Mouse (Mus musculus) cerebellum, postnatal 4 days (tissue): Measurements from ENCODE around the gene Gm10295.

Source experiments
- DNase-seq, 2 experiments: peaks; one replicate each; pipeline ENCODE4 v3.0.0; 2022; ENCODE audit warnings: low spot score in 2 of 2, mixed read lengths in 1 of 2

Gm10295 gene

DNA sequence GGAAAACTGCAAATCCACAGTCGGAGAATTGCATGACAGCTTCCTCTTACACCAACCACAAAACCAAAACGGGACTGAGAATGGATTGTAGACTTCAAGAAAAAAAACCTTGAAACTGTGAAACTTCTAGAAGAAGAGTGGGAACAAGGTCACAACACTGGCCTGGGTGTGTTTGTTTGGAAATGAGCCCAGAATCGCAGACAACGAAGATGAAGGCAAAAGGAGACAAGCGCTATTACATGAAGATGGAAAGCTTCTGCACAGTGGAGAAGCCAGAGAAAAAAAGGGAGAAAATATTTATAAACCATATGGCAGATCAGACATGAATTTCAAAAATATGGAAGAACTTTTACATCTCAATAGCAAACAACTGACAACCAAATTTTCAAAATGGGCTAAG lies 4.3 kb upstream of the Gm10295 start:
- no peak for DNase-seq

DNA sequence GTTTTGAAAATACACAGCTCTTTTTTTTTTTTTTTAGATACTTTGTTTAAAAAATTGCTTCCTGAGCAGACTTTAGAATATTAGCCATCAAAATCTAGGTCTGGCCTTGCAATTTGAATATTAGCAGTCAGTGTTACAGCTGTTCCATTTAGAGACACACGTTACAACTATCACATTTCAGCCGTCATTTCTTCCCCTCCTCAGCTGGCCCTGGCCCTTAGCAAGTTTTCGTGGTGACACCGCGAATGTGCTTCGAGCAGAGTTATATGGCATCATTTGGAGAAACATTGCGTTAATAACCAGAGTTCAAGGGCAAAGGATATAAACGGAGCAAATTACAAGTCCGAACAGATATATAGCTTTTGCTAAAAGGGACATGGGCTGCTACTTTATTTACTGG lies 2.4 kb downstream of the Gm10295 start:
- DNase-seq = no peak

DNA sequence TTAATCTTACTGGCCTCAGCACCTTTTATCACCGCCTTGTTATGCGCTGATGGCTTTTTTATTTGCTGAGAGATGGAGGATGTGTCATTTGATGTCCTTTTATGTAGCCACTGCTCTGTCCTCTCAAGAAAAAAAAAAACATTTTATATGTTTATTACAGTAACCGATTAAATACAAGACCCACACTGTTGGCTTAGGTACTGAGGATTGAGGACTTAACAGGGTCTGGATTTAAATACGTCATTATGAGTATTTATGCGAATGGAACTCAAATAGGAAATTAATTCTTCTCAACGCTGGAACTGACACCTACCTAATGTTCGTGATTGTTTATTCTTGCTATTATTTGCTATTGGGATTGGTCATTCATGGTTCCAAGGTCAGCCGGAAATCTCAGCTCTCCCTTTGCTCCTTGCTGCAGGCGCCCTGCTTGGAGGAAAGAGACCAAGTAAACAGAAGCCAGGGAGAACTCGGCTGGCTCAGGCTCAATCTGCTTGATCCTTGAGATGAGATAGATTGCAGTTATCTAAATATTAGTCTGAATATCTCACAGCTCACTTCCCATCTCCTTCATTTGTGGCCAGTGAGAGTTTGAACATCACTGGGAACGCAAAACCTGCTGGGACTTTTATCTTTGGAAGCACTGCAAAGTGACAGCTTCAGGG lies 26.2 kb downstream of the Gm10295 start:
- no peak for DNase-seq

DNA sequence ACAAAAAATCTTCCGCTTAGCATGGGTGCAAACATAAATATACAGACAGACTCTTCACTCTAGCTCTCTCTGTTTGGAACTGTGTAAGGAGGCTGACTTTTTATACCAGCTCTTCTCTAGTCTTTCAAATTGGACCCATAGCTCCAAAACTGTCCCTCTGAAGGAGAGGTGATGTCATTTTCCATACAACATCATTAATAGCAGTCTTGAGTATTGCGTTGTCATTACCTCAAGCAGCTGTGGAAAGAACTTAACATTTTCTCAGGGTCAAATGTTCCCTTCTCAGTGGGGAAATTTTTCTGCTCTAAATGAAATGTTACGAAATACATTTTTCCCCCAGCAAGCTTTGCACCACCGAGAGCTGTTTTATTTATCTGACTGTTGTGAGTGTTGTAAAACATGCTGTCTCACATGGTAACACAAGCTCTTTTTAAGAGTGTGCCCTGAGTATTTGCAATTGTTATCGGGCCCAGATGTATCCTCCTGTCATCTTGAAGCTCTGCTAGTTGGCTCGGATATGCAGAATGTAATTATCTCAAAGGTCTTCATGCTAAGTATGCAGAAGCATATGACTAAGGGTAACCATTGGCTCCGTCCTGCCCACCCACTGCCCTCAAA lies 38.0 kb downstream of the Gm10295 start:
- DNase-seq = no peak

DNA sequence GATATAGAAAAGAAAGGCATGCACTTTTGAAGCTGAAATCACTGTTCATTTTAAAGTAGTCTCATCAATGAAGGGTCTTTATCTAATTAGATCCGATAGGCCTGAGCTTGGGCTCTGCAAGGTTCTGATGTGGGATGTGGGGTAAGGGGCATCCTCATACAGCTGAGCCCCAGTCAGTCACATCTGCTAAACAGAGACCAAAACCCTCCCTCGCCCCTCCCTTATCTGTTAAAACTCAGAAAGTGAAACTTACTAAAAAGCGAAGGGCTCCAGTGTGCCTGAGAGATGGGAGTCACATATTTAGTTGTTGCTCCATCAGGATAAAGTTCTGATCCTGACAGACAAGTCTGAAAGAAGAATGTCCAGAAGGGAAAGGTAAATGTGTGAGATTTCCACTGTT lies 38.9 kb downstream of the Gm10295 start:
- no peak for DNase-seq

DNA sequence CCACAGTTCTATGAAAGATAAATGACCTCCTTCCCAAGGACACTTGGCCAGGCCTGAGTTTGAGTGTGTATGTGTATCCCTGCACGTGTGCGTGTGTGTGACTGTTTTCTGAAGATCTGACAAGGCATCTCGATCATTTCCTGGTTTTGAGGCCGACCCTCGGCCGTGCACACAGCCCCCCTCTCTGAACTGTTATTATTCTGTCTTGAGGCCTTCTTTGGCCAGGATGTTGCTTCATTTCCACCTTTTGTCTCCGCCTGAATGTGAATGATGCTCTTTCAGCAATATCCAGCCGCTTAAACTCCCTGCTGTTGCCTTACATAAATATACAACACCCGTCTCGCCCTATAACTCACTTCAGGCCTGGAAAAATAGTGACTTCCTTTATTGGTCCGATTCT lies 39.9 kb downstream of the Gm10295 start:
- DNase-seq = no peak

DNA sequence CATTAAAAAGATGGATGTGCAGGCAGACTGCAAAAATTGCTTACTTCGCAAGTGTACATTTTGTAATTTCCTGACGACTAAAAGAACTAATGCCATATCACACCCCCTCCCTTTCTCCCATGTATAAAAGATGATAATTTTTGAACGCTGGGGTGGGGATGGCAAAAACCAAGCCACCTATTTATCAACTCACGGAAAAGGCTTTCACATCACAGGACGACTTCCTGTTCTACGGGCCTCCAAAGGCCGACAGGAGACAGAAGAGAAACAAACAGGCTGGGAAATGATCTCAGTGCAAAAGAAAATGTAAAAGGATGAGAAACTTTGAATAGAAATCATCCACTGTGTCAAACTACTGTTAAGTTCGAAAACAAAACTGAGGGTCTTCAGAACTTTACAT lies 43.2 kb downstream of the Gm10295 start:
- DNase-seq = no peak

DNA sequence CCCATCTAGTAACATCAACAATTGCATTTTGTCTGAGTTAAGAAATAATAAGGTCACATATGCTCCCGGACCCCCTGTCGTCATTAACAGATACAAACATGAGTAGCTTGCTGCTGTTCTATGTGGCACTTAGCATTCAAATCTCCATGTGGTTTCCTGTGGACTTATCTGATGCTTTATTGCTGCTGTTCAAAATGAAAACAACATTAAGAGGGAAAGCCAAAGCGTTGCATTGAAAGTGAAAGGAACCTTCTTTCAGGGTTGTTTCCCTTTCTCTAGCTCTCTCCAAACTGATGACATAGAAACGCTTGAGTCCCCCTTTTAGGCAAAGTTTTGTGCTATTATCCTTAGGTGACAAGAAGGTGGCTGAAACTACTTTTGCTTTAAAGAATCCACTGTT lies 48.6 kb downstream of the Gm10295 start:
- DNase-seq = no peak
